Mouse (Mus musculus) MEL (cell line): ENCODE data around the gene Sdhc. TPM values are rescaled to one million over a fixed set of nuclear protein-coding genes. Genes with fewer than 3 reads are reported as not detected.
A peak's percentile ranks its signal among the peaks of the same experiment; 100 is the strongest.

Source experiments
- DNase-seq: peaks from one replicate; pipeline ENCODE4 v3.0.0; 2011; ENCODE audit warnings: low read depth, low spot score
- H3K27ac ChIP-seq: 2 replicates; pipeline ENCODE4 v1.5.1; 2012; ENCODE audit warnings: low read depth, mild to moderate bottlenecking, control low read depth, low read length, moderate library complexity; ENCODE audit not compliant: control insufficient read depth
- H3K27me3 ChIP-seq, 2 experiments: fragments of 150-350 bp in 1 of 2; sonication (generic) in 1 of 2; 2 replicates each; pipeline ENCODE4 v1.6.1; 2012; ENCODE audit warnings: low read length in 2 of 2, mild to moderate bottlenecking in 2 of 2, improper control_type of control experiment in 1 of 2, moderate library complexity in 1 of 2; ENCODE audit not compliant: insufficient read depth in 2 of 2, control insufficient read depth in 1 of 2
- H3K36me3 ChIP-seq, 2 experiments: 2 replicates each; pipeline ENCODE4 v1.6.1; 2012 to 2014; ENCODE audit warnings: low read length in 2 of 2, improper control_type of control experiment in 1 of 2, inconsistent platforms in 1 of 2, mild to moderate bottlenecking in 1 of 2; ENCODE audit not compliant: insufficient read depth in 2 of 2, control insufficient read depth in 1 of 2
- H3K4me1 ChIP-seq, 2 experiments: fragments of 150-350 bp in 1 of 2; sonication (generic) in 1 of 2; 2 replicates each; pipeline ENCODE4 v1.6.1; 2012; ENCODE audit warnings: low read length in 2 of 2, improper control_type of control experiment in 1 of 2, mild to moderate bottlenecking in 1 of 2; ENCODE audit not compliant: insufficient read depth in 2 of 2, control insufficient read depth in 1 of 2
- H3K4me3 ChIP-seq, 2 experiments: fragments of 150-350 bp in 1 of 2; sonication (generic) in 1 of 2; 2 replicates each; pipeline ENCODE4 v1.5.1; 2012; ENCODE audit warnings: low read depth in 2 of 2, low read length in 2 of 2, mild to moderate bottlenecking in 2 of 2, moderate library complexity in 2 of 2, control low read depth in 1 of 2, improper control_type of control experiment in 1 of 2; ENCODE audit not compliant: control insufficient read depth in 1 of 2, insufficient read depth in 1 of 2
- H3K79me2 ChIP-seq: 2 replicates; pipeline ENCODE4 v1.6.1; 2012; ENCODE audit warnings: mild to moderate bottlenecking, low read length, moderate library complexity; ENCODE audit not compliant: control insufficient read depth, poor library complexity, insufficient read depth
- H3K9ac ChIP-seq: 2 replicates; pipeline ENCODE4 v1.6.1; 2012; ENCODE audit warnings: low read depth, mild to moderate bottlenecking, control low read depth, low read length, moderate library complexity; ENCODE audit not compliant: control insufficient read depth, poor library complexity, severe bottlenecking
- H3K9me3 ChIP-seq: fragments of 150-350 bp; sonication (generic); replicated peaks from 2 replicates; pipeline ENCODE4 v1.6.1; 2012; ENCODE audit warnings: mild to moderate bottlenecking, low read length, improper control_type of control experiment, moderate library complexity; ENCODE audit not compliant: insufficient read depth
- BHLHE40 ChIP-seq: IDR thresholded peaks from 2 replicates; pipeline ENCODE4 v1.6.1; 2012; ENCODE audit warnings: low read depth, mild to moderate bottlenecking, inconsistent platforms, low read length, improper control_type of control experiment, borderline replicate concordance
- CHD1 ChIP-seq: IDR thresholded peaks from 2 replicates; pipeline ENCODE4 v1.6.1; 2012; ENCODE audit warnings: low read depth, mild to moderate bottlenecking, inconsistent platforms, low read length, improper control_type of control experiment
- CTCF ChIP-seq, 3 experiments: IDR thresholded peaks in 2 of 3; conservative IDR thresholded peaks in 1 of 3; 2 replicates each; pipeline ENCODE4 v1.5.1; 2011 to 2012; ENCODE audit warnings: low read length in 3 of 3, low read depth in 2 of 3, mild to moderate bottlenecking in 2 of 3, improper control_type of control experiment in 1 of 3, inconsistent platforms in 1 of 3, mixed read lengths in 1 of 3, moderate library complexity in 1 of 3; ENCODE audit not compliant: control insufficient read depth in 1 of 3, insufficient read depth in 1 of 3, poor library complexity in 1 of 3, severe bottlenecking in 1 of 3
- E2F4 ChIP-seq: IDR thresholded peaks from 2 replicates; pipeline ENCODE4 v1.6.1; 2011; ENCODE audit warnings: low read depth, low read length, improper control_type of control experiment, borderline replicate concordance
- EP300 ChIP-seq, 2 experiments: IDR thresholded peaks; 2 replicates each; pipeline ENCODE4 v1.6.1; 2011; ENCODE audit warnings: improper control_type of control experiment in 2 of 2, low read length in 2 of 2, low read depth in 1 of 2, mild to moderate bottlenecking in 1 of 2
- GABPA ChIP-seq: IDR thresholded peaks from 2 replicates; pipeline ENCODE4 v1.6.1; 2012; ENCODE audit warnings: low read depth, mild to moderate bottlenecking, inconsistent platforms, low read length, improper control_type of control experiment, moderate library complexity
- GATA1 ChIP-seq: IDR thresholded peaks from 2 replicates; pipeline ENCODE4 v1.6.1; 2011; ENCODE audit warnings: low read depth, low read length, improper control_type of control experiment
- MAFK ChIP-seq: IDR thresholded peaks from 2 replicates; pipeline ENCODE4 v1.6.1; 2011; ENCODE audit warnings: low read depth, mild to moderate bottlenecking, low read length, improper control_type of control experiment, borderline replicate concordance
- MYC ChIP-seq: IDR thresholded peaks from 2 replicates; pipeline ENCODE4 v1.6.1; 2011; ENCODE audit warnings: low read depth, mild to moderate bottlenecking, low read length, improper control_type of control experiment, moderate library complexity
- POLR2A ChIP-seq, 2 experiments: IDR thresholded peaks; 2 replicates each; pipeline ENCODE4 v1.6.1; 2011 to 2012; ENCODE audit warnings: low read length in 2 of 2, mild to moderate bottlenecking in 2 of 2, control low read depth in 1 of 2, improper control_type of control experiment in 1 of 2, low read depth in 1 of 2, moderate library complexity in 1 of 2; ENCODE audit not compliant: control insufficient read depth in 1 of 2, insufficient read depth in 1 of 2, poor library complexity in 1 of 2
- POLR2AphosphoS5 ChIP-seq: IDR thresholded peaks from 2 replicates; pipeline ENCODE4 v1.6.1; 2012; ENCODE audit warnings: low read depth, borderline replicate concordance, mild to moderate bottlenecking, inconsistent platforms, low read length, moderate library complexity, mixed read lengths
- RCOR1 ChIP-seq: IDR thresholded peaks from 2 replicates; pipeline ENCODE4 v1.6.1; 2012; ENCODE audit warnings: low read depth, mild to moderate bottlenecking, inconsistent platforms, low read length, improper control_type of control experiment
- SMC3 ChIP-seq: IDR thresholded peaks from 2 replicates; pipeline ENCODE4 v1.6.1; 2011; ENCODE audit warnings: low read depth, low read length, improper control_type of control experiment
- TAL1 ChIP-seq: IDR thresholded peaks from 2 replicates; pipeline ENCODE4 v1.6.1; 2012; ENCODE audit warnings: mild to moderate bottlenecking, inconsistent platforms, low read length, moderate library complexity, mixed read lengths
- TCF12 ChIP-seq: IDR thresholded peaks from 2 replicates; pipeline ENCODE4 v1.6.1; 2014; ENCODE audit warnings: low read depth, mild to moderate bottlenecking, inconsistent platforms, low read length, improper control_type of control experiment, moderate library complexity
- UBTF ChIP-seq: IDR thresholded peaks from 2 replicates; pipeline ENCODE4 v1.6.1; 2012; ENCODE audit warnings: low read depth, mild to moderate bottlenecking, inconsistent platforms, low read length, improper control_type of control experiment, moderate library complexity, borderline replicate concordance; ENCODE audit not compliant: insufficient read depth
- ZNF384 ChIP-seq: IDR thresholded peaks from 2 replicates; pipeline ENCODE4 v1.6.1; 2012; ENCODE audit warnings: low read depth, mild to moderate bottlenecking, inconsistent platforms, low read length, improper control_type of control experiment
- polyA plus RNA-seq, 2 experiments: library from polyadenylated mRNA; stranded (reverse) in 1 of 2; unstranded in 1 of 2; fragments of >175 nt in 1 of 2; fragments of >200 nt in 1 of 2; gene quantifications; 2 replicates each; pipeline versions ENCODE4 v1.2.1 to v1.2.4; 2012; ENCODE audit warnings: low replicate concordance in 2 of 2, low read depth in 1 of 2; ENCODE audit not compliant: insufficient read length in 2 of 2, insufficient read depth in 1 of 2, missing spikeins in 1 of 2
- total RNA-seq: library from RNA; depleted of rRNA; stranded (reverse); fragments of 300-350 nt; gene quantifications from 2 replicates; pipeline ENCODE4 v1.2.3, GENCODE M21; 2012

Sdhc gene
- total and polyA plus RNA-seq, 3 experiments: 79.4 to 224 TPM; not detected in 1

- Histone ChIP-seq H3K9me3 (no peaks in the 10 kb centered on the region), H3K79me2 (no peaks in the 10 kb centered on the region), H3K9ac (no peak overlapping the region), H3K4me3 (no peak overlapping the region), H3K27ac (no peak overlapping the region), H3K36me3 (peaks cover 4 to 8% of the 10 kb centered on the region in 2 experiments; a peak in 3 of 4 replicates), H3K27me3 (no peaks in the 10 kb centered on the region), H3K4me1 (peaks cover 0 to 5% of the 10 kb centered on the region in 2 experiments; a peak in 2 of 4 replicates)
- no peak for DNase-seq
- no peak for TF ChIP-seq E2F4
- TF ChIP-seq MAFK: no peak
- no peak for TF ChIP-seq TCF12
- no peak for TF ChIP-seq POLR2A (IDR thresholded peaks at IDR 0.05; ENCODE audit: control insufficient read depth in 1 of 2, insufficient read depth in 1 of 2, low read depth in 1 of 2, low read length in 2 of 2, poor library complexity in 1 of 2)
- TF ChIP-seq UBTF: no peak
- TF ChIP-seq CHD1: no peak
- no peak for TF ChIP-seq GABPA
- no peak for TF ChIP-seq CTCF (IDR thresholded peaks at IDR 0.05 in 2 of 3, conservative IDR thresholded peaks at IDR 0.05 in 1 of 3; ENCODE audit: control insufficient read depth in 1 of 3, insufficient read depth in 1 of 3, low read depth in 2 of 3, low read length in 3 of 3, poor library complexity in 1 of 3, severe bottlenecking in 1 of 3)
These were observed 21.2 kb downstream of the Sdhc start for GRCm38 (mm10) chr1:171129251-171129650.

GRCm38 (mm10) chr1:171124398-171124797 lies 26.0 kb downstream of the Sdhc start:
- H3K27me3 ChIP-seq: no peaks in the 10 kb centered on the region
- H3K9ac ChIP-seq: no peak overlapping the region
- no peaks in the 10 kb centered on the region for H3K79me2 ChIP-seq
- DNase-seq: peak; percentile 75
- H3K36me3 ChIP-seq: peaks cover 4 to 6% of the 10 kb centered on the region in 2 experiments; a peak in 3 of 4 replicates
- H3K4me3 ChIP-seq: no peak overlapping the region
- H3K27ac ChIP-seq: no peak overlapping the region
- peaks cover 5% of the 10 kb centered on the region in 2 experiments; a peak in 3 of 4 replicates for H3K4me1 ChIP-seq
- no peak for TF ChIP-seq POLR2AphosphoS5
- TF ChIP-seq TAL1: peak; percentile 90
- TF ChIP-seq ZNF384: no peak
- no peak for TF ChIP-seq SMC3
- peak; percentile 84 for TF ChIP-seq TCF12
- TF ChIP-seq BHLHE40: peak; percentile 28; the same call in 1 of the 2 replicates
- TF ChIP-seq MYC: 0 out of 2 replicates have a peak, but pooled peaks have one; percentile 31
- TF ChIP-seq RCOR1: peak; percentile 35; the same call in 1 of the 2 replicates
- TF ChIP-seq EP300 (IDR thresholded peaks at IDR 0.05; ENCODE audit: low read depth in 1 of 2, low read length in 2 of 2): peak; percentile 82 to 83
- TF ChIP-seq GATA1: peak; percentile 84
- no peaks in the 10 kb centered on the region for H3K9me3 ChIP-seq
